Mouse (Mus musculus) heart, adult 11 months (tissue): ENCODE measurements around the gene Bmx.
A peak's percentile ranks its signal among the peaks of the same experiment; 100 is the strongest.

Experiments used
- DNase-seq: peaks from one replicate; pipeline ENCODE4 v3.0.0; 2022

Bmx gene

GRCm38 (mm10) chrX:164258057-164258456 is at the start of gene Bmx:
Bmx (minus strand) TSS chrX:164258193.
- DNase-seq, result peak; percentile 86

- DNase-seq, result peak; percentile 89
Observed at GRCm38 (mm10) chrX:164306250-164306649, 48.3 kb upstream of the Bmx start.

DNA sequence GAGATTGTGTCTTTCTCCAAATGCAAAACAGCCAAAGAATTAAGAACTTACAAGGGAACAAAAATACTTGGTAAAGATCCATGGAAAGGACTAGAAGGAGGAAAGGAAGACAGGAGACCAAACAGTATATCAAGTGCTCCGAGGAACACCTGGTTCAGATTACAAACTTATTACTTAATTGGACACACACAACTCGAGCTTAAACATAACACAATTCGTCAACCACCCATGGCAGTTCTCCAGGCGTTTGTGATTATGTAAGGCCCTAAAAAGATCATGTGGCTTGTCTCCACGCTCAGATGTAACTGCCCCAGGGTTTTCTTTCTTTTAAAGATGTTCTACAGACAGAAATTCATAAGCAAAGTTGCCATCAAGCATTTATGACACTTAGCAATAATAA is 33.2 kb upstream of the Bmx start:
- no peak for DNase-seq

GRCm38 (mm10) chrX:164287077-164287476 is 29.1 kb upstream of the Bmx start:
- no peak for DNase-seq

DNA sequence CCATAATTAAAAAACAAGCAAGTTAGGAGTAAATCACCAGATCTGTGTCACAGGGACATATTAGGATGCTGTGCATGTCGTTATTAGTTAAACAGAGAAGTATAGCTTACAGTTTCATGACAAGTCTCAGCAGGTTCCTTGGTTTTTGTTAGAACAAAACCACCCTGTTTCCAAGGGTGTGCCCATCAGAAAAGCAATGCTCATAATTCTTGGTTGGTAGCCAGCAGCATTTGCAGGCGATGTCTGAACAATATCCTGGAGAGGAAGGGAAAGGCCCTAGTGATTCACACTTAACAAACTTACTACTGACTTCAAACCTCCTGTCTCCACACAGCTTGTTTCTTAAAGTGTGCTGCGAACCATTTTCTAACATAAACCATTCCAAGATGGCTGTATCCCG is 25.8 kb upstream of the Bmx start:
- DNase-seq, result no peak

GRCm38 (mm10) chrX:164280918-164281647 is 23.1 kb upstream of the Bmx start:
- DNase-seq, result no peak

- peak; percentile 93 for DNase-seq
Observed at GRCm38 (mm10) chrX:164275536-164275935, 17.5 kb upstream of the Bmx start.

DNA sequence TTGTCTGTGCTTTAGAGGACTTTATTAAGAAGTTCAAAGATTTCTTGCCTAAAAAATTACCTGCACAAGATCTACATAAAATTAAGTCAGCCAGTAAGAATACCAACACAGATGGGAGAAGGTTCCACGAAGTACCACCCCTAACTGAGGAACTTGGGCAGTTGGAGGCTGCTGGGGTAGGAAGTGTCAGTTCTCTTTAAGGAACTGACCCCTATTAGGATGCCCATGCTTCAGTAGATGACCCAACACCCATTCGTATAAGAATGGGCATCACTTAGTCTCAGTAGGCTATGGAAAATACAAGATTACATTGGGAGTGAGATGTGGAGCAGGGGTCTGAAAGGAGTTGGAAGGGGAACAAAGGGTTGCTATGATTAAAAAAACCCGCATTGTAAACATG is 12.6 kb upstream of the Bmx start:
- no peak for DNase-seq

GRCm38 (mm10) chrX:164269285-164269761 is 11.3 kb upstream of the Bmx start, which contains the start of gene Pir:
Pir (plus strand) TSS chrX:164269371.
- DNase-seq, result peak; percentile 98

DNA sequence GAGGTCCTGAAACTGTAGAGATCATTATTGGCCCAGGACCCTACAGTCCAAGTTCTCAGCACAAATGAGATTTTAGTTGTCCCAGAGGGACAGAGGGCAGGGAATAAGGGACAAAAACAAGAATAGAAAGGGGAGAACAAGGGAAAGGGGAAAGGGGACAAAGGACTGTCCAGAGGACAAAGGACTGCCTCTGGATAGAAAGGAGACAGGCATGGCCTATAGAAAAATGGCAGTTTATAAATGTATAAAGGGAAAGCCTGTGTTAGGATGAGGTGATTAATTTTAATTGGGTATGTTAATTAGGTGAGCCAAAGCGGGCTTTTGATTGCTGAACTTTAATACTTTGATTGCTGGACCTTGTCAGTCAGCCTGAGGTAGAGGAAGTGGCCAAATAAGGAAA is 6.9 kb upstream of the Bmx start:
- DNase-seq, result no peak

- DNase-seq, result no peak
Observed at GRCm38 (mm10) chrX:164262286-164262685, 4.3 kb upstream of the Bmx start.

GRCm38 (mm10) chrX:164258662-164259061 is 669 bp upstream of the Bmx start:
- no peak for DNase-seq

DNA sequence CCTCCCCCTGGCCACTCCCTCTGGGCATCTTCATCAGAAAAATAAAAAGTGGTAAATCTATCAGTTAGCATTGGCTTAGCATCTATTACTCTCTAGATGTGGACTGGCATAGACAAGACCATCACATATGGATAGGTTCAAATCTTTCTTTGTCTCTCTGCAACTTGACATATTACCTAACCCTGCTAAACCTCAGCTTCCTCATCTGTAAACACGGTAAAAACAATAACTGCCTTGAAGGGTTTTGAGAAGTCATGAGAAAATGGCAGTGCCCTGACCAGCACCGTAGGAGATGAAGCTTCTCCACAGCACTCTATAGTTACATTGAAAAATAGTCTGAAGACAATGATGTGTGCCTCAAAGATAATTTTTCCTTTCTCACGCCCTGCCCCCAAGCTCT is 1.5 kb downstream of the Bmx start:
- DNase-seq, result no peak

DNA sequence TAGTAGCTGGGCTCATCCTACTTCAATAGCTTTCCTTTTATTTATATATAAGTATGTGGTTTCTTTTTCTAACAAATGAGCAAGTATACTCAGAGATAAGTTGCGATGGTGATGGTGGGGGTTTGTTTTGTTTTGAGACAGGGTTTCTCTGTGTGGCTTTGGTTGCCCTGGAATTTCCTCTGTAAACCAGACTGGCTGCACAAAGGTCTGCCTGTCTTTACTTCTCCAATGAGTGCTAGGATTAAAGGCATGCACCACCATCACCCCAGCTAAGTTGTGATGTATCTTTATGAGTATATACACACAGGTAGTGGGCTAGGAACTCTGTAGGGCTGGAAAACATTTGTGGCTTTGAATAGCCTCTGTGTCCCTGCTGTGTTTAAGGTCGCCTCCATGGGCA is 11.3 kb downstream of the Bmx start:
- no peak for DNase-seq

GRCm38 (mm10) chrX:164245714-164246113 is 12.3 kb downstream of the Bmx start:
- peak; percentile 92 for DNase-seq

DNA sequence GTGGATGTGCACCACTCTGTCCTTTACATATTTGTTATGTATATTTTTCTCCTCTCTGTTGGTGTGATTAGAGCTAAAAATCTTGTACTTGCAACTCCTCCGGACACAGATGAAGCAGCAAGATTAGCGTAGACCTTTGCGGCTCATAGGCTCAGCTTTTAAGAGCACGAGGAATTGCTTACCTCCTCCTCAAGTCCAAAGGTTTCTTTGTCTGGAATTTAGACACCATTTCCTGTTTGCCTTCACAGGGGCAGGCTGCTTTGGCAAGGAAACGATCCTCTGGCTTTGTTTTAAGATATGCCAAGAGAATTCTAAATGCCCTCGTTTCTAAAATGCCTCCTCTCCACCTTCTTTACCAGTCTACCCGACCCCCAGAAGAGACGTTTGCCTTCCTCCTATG is 24.6 kb downstream of the Bmx start:
- DNase-seq, result no peak

DNA sequence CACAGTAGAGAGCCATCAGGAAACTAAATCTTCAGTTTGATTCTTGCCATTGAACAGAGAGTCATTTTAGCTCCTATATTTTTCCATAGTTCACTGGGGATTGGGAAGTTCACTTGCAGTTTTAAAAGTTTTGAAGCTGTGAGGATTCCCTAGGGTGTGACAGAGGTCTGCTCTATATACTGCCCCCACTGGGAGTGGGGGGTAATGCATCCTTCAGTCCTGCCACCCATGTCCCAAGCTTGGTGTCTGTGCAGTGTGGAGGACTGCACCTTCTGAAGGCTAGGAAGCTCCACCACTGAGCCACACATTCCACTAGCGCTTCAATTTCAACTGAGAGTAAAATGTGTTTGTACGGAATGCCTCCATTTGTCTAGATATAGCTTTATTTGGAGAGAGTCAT is 36.0 kb downstream of the Bmx start:
- no peak for DNase-seq

DNA sequence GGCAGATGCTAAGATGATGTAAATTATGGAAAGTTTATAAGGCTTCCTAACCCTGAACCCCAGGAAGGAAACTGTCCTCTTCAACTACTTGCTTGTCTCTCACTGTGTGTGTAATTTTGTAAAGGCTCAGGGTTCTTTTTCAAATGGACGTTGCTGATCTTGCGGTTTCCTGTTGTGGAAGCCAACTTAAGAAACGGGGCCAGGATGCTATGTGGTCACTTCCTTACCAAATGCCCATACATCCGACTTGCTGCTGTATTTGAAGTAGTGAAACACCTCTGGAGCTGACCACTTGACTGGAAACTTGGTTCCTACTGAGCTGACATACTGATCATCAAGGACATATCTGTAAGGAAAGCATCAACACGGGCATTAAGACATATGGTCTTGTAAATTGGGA is 57.4 kb downstream of the Bmx start:
- DNase-seq, result no peak

GRCm38 (mm10) chrX:164197679-164198078 is 60.3 kb downstream of the Bmx start:
- DNase-seq, result no peak

DNA sequence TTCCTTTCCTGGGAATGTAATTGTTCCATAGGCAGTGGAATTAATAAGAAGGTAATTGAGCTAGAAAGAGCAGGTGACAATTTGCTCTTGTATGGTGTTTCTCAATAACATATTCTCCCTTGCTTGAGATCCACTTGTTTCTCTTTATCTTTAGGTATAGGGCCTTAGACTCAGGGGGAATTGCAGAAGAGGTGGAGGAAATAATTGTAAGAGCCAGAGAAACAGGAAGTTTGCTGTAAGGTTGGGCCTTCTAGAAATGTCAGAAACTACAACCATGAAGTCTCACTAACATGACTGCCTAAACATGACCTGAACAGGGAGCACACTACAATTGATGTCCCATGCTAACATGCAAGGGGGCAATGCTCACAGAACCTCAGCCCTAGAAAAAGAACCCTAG is 68.1 kb downstream of the Bmx start:
- no peak for DNase-seq

GRCm38 (mm10) chrX:164183844-164184243 is 74.1 kb downstream of the Bmx start:
- DNase-seq, result peak; percentile 81

- DNase-seq, result no peak
Observed at GRCm38 (mm10) chrX:164179746-164180145, 78.2 kb downstream of the Bmx start.

DNA sequence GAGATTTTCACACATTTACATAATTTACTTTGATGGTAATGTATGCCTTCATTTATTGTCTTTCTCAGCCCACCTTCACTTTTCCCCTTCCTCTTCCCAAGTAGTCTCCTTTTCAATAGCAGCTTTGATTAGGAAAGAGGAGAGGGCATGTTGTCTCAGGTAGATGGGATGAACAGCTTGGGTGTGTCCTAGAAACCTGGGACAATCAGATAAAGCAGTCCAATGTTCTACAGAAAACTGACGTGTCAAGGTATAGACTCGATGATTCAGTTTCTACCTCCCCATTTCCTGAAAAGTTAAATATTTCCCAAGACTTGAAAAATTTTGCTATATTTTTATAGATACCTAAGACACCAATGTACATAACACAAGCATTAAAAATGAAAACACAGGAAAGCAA is 79.1 kb downstream of the Bmx start:
- no peak for DNase-seq

DNA sequence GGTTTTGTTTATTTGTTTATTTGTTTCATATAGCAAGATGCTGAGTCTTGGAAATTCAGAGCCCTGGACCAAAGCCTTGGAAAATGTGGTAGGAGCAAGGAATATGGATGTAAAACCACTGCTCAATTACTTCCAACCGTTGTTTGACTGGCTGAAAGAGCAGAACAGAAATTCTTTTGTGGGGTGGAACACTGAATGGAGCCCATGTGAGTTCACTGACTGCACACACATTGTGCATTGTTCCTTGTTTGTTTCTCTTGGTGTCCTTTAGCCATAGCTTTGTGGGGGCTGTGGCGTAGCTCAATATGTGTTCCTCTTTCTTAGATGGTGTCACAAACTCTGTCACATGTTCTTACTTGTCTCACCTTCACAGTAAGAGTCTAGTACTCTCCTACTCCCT is 82.2 kb downstream of the Bmx start:
- DNase-seq, result no peak

DNA sequence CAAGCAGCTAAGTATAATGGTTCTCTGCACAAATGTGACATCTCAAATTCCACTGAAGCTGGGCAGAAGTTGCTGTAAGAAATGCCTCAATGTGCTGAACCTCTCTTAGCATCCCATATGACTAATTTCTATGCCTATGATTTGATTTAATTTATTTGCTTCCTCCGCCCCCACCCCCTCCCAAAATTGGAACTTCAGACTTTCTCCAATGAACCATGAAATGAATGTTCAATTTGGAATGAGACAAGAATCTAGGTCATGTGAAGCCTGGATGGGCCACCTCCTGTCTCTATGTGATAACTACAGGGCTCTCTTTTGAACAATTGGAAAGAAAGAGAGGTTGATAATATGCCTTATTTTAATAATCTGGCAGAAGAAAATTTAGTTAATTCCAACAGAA is 82.7 kb downstream of the Bmx start:
- no peak for DNase-seq
